Mouse (Mus musculus) MEL (cell line): ENCODE data around the gene Jdp2. TPM values are rescaled to one million over a fixed set of nuclear protein-coding genes. Genes with fewer than 3 reads are reported as not detected.

Source experiments
- DNase-seq: peaks from one replicate; pipeline ENCODE4 v3.0.0; 2011; ENCODE audit warnings: low read depth, low spot score
- H3K27ac ChIP-seq: 2 replicates; pipeline ENCODE4 v1.5.1; 2012; ENCODE audit warnings: low read depth, mild to moderate bottlenecking, control low read depth, low read length, moderate library complexity; ENCODE audit not compliant: control insufficient read depth
- H3K27me3 ChIP-seq, 2 experiments: fragments of 150-350 bp in 1 of 2; sonication (generic) in 1 of 2; 2 replicates each; pipeline ENCODE4 v1.6.1; 2012; ENCODE audit warnings: low read length in 2 of 2, mild to moderate bottlenecking in 2 of 2, improper control_type of control experiment in 1 of 2, moderate library complexity in 1 of 2; ENCODE audit not compliant: insufficient read depth in 2 of 2, control insufficient read depth in 1 of 2
- H3K36me3 ChIP-seq, 2 experiments: 2 replicates each; pipeline ENCODE4 v1.6.1; 2012 to 2014; ENCODE audit warnings: low read length in 2 of 2, improper control_type of control experiment in 1 of 2, inconsistent platforms in 1 of 2, mild to moderate bottlenecking in 1 of 2; ENCODE audit not compliant: insufficient read depth in 2 of 2, control insufficient read depth in 1 of 2
- H3K4me1 ChIP-seq, 2 experiments: fragments of 150-350 bp in 1 of 2; sonication (generic) in 1 of 2; 2 replicates each; pipeline ENCODE4 v1.6.1; 2012; ENCODE audit warnings: low read length in 2 of 2, improper control_type of control experiment in 1 of 2, mild to moderate bottlenecking in 1 of 2; ENCODE audit not compliant: insufficient read depth in 2 of 2, control insufficient read depth in 1 of 2
- H3K4me3 ChIP-seq, 2 experiments: fragments of 150-350 bp in 1 of 2; sonication (generic) in 1 of 2; 2 replicates each; pipeline ENCODE4 v1.5.1; 2012; ENCODE audit warnings: low read depth in 2 of 2, low read length in 2 of 2, mild to moderate bottlenecking in 2 of 2, moderate library complexity in 2 of 2, control low read depth in 1 of 2, improper control_type of control experiment in 1 of 2; ENCODE audit not compliant: control insufficient read depth in 1 of 2, insufficient read depth in 1 of 2
- H3K79me2 ChIP-seq: 2 replicates; pipeline ENCODE4 v1.6.1; 2012; ENCODE audit warnings: mild to moderate bottlenecking, low read length, moderate library complexity; ENCODE audit not compliant: control insufficient read depth, poor library complexity, insufficient read depth
- H3K9ac ChIP-seq: 2 replicates; pipeline ENCODE4 v1.6.1; 2012; ENCODE audit warnings: low read depth, mild to moderate bottlenecking, control low read depth, low read length, moderate library complexity; ENCODE audit not compliant: control insufficient read depth, poor library complexity, severe bottlenecking
- H3K9me3 ChIP-seq: fragments of 150-350 bp; sonication (generic); replicated peaks from 2 replicates; pipeline ENCODE4 v1.6.1; 2012; ENCODE audit warnings: mild to moderate bottlenecking, low read length, improper control_type of control experiment, moderate library complexity; ENCODE audit not compliant: insufficient read depth
- CHD2 ChIP-seq: IDR thresholded peaks from 2 replicates; pipeline ENCODE4 v1.6.1; 2011; ENCODE audit warnings: low read length, improper control_type of control experiment
- E2F4 ChIP-seq: IDR thresholded peaks from 2 replicates; pipeline ENCODE4 v1.6.1; 2011; ENCODE audit warnings: low read depth, low read length, improper control_type of control experiment, borderline replicate concordance
- ELF1 ChIP-seq: IDR thresholded peaks from 2 replicates; pipeline ENCODE4 v1.6.1; 2014; ENCODE audit warnings: low read depth, mild to moderate bottlenecking, inconsistent platforms, low read length, improper control_type of control experiment, moderate library complexity
- EP300 ChIP-seq, 2 experiments: IDR thresholded peaks; 2 replicates each; pipeline ENCODE4 v1.6.1; 2011; ENCODE audit warnings: improper control_type of control experiment in 2 of 2, low read length in 2 of 2, low read depth in 1 of 2, mild to moderate bottlenecking in 1 of 2
- ETS1 ChIP-seq: IDR thresholded peaks from 2 replicates; pipeline ENCODE4 v1.6.1; 2012; ENCODE audit warnings: low read depth, mild to moderate bottlenecking, inconsistent platforms, low read length, improper control_type of control experiment, moderate library complexity
- GABPA ChIP-seq: IDR thresholded peaks from 2 replicates; pipeline ENCODE4 v1.6.1; 2012; ENCODE audit warnings: low read depth, mild to moderate bottlenecking, inconsistent platforms, low read length, improper control_type of control experiment, moderate library complexity
- GATA1 ChIP-seq: IDR thresholded peaks from 2 replicates; pipeline ENCODE4 v1.6.1; 2011; ENCODE audit warnings: low read depth, low read length, improper control_type of control experiment
- JUND ChIP-seq: IDR thresholded peaks from 2 replicates; pipeline ENCODE4 v1.6.1; 2011; ENCODE audit warnings: low read depth, mild to moderate bottlenecking, improper control_type of control experiment, low read length
- MAX ChIP-seq: IDR thresholded peaks from 2 replicates; pipeline ENCODE4 v1.6.1; 2011; ENCODE audit warnings: low read length, improper control_type of control experiment
- MXI1 ChIP-seq: IDR thresholded peaks from 2 replicates; pipeline ENCODE4 v1.6.1; 2011; ENCODE audit warnings: mild to moderate bottlenecking, low read depth, low read length, improper control_type of control experiment
- MYB ChIP-seq: IDR thresholded peaks from 2 replicates; pipeline ENCODE4 v1.6.1; 2011; ENCODE audit warnings: mild to moderate bottlenecking, low read depth, low read length, improper control_type of control experiment
- MYC ChIP-seq: IDR thresholded peaks from 2 replicates; pipeline ENCODE4 v1.6.1; 2011; ENCODE audit warnings: low read depth, mild to moderate bottlenecking, low read length, improper control_type of control experiment, moderate library complexity
- NELFE ChIP-seq: IDR thresholded peaks from 2 replicates; pipeline ENCODE4 v1.6.1; 2011; ENCODE audit warnings: low read depth, low read length, improper control_type of control experiment
- NRF1 ChIP-seq: IDR thresholded peaks from 2 replicates; pipeline ENCODE4 v1.6.1; 2014; ENCODE audit warnings: low read depth, mild to moderate bottlenecking, inconsistent platforms, low read length, improper control_type of control experiment, moderate library complexity; ENCODE audit not compliant: poor library complexity, insufficient read depth, severe bottlenecking
- POLR2A ChIP-seq, 2 experiments: IDR thresholded peaks; 2 replicates each; pipeline ENCODE4 v1.6.1; 2011 to 2012; ENCODE audit warnings: low read length in 2 of 2, mild to moderate bottlenecking in 2 of 2, control low read depth in 1 of 2, improper control_type of control experiment in 1 of 2, low read depth in 1 of 2, moderate library complexity in 1 of 2; ENCODE audit not compliant: control insufficient read depth in 1 of 2, insufficient read depth in 1 of 2, poor library complexity in 1 of 2
- POLR2AphosphoS2 ChIP-seq: IDR thresholded peaks from 2 replicates; pipeline ENCODE4 v1.6.1; 2011; ENCODE audit warnings: low read length, improper control_type of control experiment
- POLR2AphosphoS5 ChIP-seq: IDR thresholded peaks from 2 replicates; pipeline ENCODE4 v1.6.1; 2012; ENCODE audit warnings: low read depth, borderline replicate concordance, mild to moderate bottlenecking, inconsistent platforms, low read length, moderate library complexity, mixed read lengths
- RAD21 ChIP-seq: IDR thresholded peaks from 2 replicates; pipeline ENCODE4 v1.6.1; 2011; ENCODE audit warnings: mild to moderate bottlenecking, low read depth, low read length, improper control_type of control experiment
- SMC3 ChIP-seq: IDR thresholded peaks from 2 replicates; pipeline ENCODE4 v1.6.1; 2011; ENCODE audit warnings: low read depth, low read length, improper control_type of control experiment
- TAL1 ChIP-seq: IDR thresholded peaks from 2 replicates; pipeline ENCODE4 v1.6.1; 2012; ENCODE audit warnings: mild to moderate bottlenecking, inconsistent platforms, low read length, moderate library complexity, mixed read lengths
- TBP ChIP-seq: IDR thresholded peaks from 2 replicates; pipeline ENCODE4 v1.8.0; 2011; ENCODE audit warnings: low read depth, low read length, improper control_type of control experiment
- TCF12 ChIP-seq: IDR thresholded peaks from 2 replicates; pipeline ENCODE4 v1.6.1; 2014; ENCODE audit warnings: low read depth, mild to moderate bottlenecking, inconsistent platforms, low read length, improper control_type of control experiment, moderate library complexity
- USF1 ChIP-seq: IDR thresholded peaks from 2 replicates; pipeline ENCODE4 v1.6.1; 2014; ENCODE audit warnings: low read depth, mild to moderate bottlenecking, inconsistent platforms, low read length, improper control_type of control experiment, moderate library complexity
- USF2 ChIP-seq, 2 experiments: IDR thresholded peaks; 2 replicates each; pipeline ENCODE4 v1.6.1; 2011 to 2012; ENCODE audit warnings: improper control_type of control experiment in 2 of 2, low read length in 2 of 2, borderline replicate concordance in 1 of 2, inconsistent platforms in 1 of 2, low read depth in 1 of 2, mild to moderate bottlenecking in 1 of 2; ENCODE audit not compliant: insufficient read depth in 1 of 2
- ZC3H11A ChIP-seq: IDR thresholded peaks from 2 replicates; pipeline ENCODE4 v1.6.1; 2012; ENCODE audit warnings: low read depth, mild to moderate bottlenecking, inconsistent platforms, low read length, improper control_type of control experiment
- ZKSCAN1 ChIP-seq: IDR thresholded peaks from 2 replicates; pipeline ENCODE4 v1.6.1; 2012; ENCODE audit warnings: low read depth, mild to moderate bottlenecking, inconsistent platforms, low read length, improper control_type of control experiment, moderate library complexity
- ZMIZ1 ChIP-seq: IDR thresholded peaks from 2 replicates; pipeline ENCODE4 v1.6.1; 2012; ENCODE audit warnings: low read depth, mild to moderate bottlenecking, inconsistent platforms, low read length, improper control_type of control experiment, moderate library complexity
- ZNF384 ChIP-seq: IDR thresholded peaks from 2 replicates; pipeline ENCODE4 v1.6.1; 2012; ENCODE audit warnings: low read depth, mild to moderate bottlenecking, inconsistent platforms, low read length, improper control_type of control experiment
- polyA plus RNA-seq, 2 experiments: library from polyadenylated mRNA; stranded (reverse) in 1 of 2; unstranded in 1 of 2; fragments of >175 nt in 1 of 2; fragments of >200 nt in 1 of 2; gene quantifications; 2 replicates each; pipeline versions ENCODE4 v1.2.1 to v1.2.4; 2012; ENCODE audit warnings: low replicate concordance in 2 of 2, low read depth in 1 of 2; ENCODE audit not compliant: insufficient read length in 2 of 2, insufficient read depth in 1 of 2, missing spikeins in 1 of 2
- total RNA-seq: library from RNA; depleted of rRNA; stranded (reverse); fragments of 300-350 nt; gene quantifications from 2 replicates; pipeline ENCODE4 v1.2.3, GENCODE M21; 2012

Gene Jdp2
- total and polyA plus RNA-seq, 3 experiments: 2.3 to 9.1 TPM; not detected in 1

DNA sequence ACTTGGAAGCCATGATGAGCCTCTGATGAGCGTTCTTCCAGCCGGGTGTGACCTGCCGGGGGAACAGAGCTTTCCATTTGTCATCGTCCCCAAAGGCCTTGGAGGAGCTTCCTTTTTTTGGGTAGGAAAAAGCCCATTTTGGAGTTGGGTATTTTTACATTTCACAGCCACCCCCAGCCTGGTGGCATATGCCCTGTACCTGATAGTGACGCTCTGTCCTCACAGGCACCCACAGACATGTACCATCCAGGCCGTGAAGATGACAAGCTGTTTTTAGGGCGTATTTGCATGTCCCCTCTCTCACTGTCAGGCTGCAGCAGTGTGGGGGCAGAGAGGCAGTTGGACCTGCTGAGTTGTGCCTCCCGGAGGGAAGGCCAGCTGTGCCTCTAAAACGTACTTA is 11.3 kb downstream of the Jdp2 start:
- H3K27ac ChIP-seq: no peak overlapping the region
- no peaks in the 10 kb centered on the region for H3K79me2 ChIP-seq

DNA sequence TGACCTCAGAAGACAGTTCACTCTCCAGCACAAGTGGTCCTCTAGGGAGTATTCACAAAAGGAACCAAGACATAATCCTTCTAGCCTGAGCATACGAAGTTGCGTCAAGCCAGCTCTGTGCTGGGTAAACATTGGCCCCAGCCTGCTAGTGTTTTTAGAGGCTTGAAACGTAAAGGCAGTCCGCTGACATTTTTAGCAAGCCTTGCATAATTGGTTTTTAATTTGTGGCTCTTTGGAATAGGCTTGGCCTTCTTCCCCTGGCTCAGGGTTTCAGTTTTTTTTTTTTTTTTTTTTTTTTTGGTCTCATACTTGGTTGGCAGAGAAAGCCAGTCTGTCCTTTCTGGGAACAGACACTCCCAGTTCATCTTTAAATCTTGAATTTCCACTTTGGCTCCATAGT is 15.3 kb downstream of the Jdp2 start:
- Histone ChIP-seq H3K36me3 (no peaks in the 10 kb centered on the region), H3K27ac (no peak overlapping the region), H3K9ac (no peak overlapping the region), H3K79me2 (no peaks in the 10 kb centered on the region), H3K4me3 (no peak overlapping the region), H3K27me3 (no peaks in the 10 kb centered on the region), H3K4me1 (no peaks in the 10 kb centered on the region), H3K9me3 (no peaks in the 10 kb centered on the region)
- no peak for DNase-seq
- TF ChIP-seq CHD2 (no peak), MYB (no peak), ZMIZ1 (no peak), EP300 (IDR thresholded peaks at IDR 0.05; ENCODE audit: low read depth in 1 of 2, low read length in 2 of 2) (no peak), POLR2AphosphoS5 (no peak), ETS1 (no peak), JUND (no peak), RAD21 (no peak), ELF1 (no peak), NELFE (no peak), TBP (no peak), ZNF384 (no peak), GABPA (no peak), USF1 (no peak), TCF12 (no peak)

More for the DNA sequence above, 11.3 kb downstream of the Jdp2 start:
- TF ChIP-seq TAL1: no peak
- TF ChIP-seq NELFE: no peak
- no peak for TF ChIP-seq TBP
- TF ChIP-seq MXI1: no peak
- TF ChIP-seq GATA1: no peak
- no peak for TF ChIP-seq ZMIZ1
- no peak for TF ChIP-seq E2F4
- no peak for TF ChIP-seq POLR2AphosphoS2
- TF ChIP-seq MAX: no peak
- no peak for TF ChIP-seq ETS1
- no peak for TF ChIP-seq ZKSCAN1
- no peak for TF ChIP-seq POLR2AphosphoS5
- no peak for TF ChIP-seq POLR2A (IDR thresholded peaks at IDR 0.05; ENCODE audit: control insufficient read depth in 1 of 2, insufficient read depth in 1 of 2, low read depth in 1 of 2, low read length in 2 of 2, poor library complexity in 1 of 2)
- no peak for TF ChIP-seq USF2 (IDR thresholded peaks at IDR 0.05; ENCODE audit: borderline replicate concordance in 1 of 2, insufficient read depth in 1 of 2, low read depth in 1 of 2, low read length in 2 of 2)
- TF ChIP-seq SMC3: no peak
- TF ChIP-seq JUND: no peak
- no peak for TF ChIP-seq ZC3H11A
- no peak for TF ChIP-seq NRF1
- TF ChIP-seq MYC: no peak
- H3K27me3 ChIP-seq: no peaks in the 10 kb centered on the region
- no peak overlapping the region for H3K9ac ChIP-seq
- H3K4me1 ChIP-seq: no peaks in the 10 kb centered on the region
- H3K4me3 ChIP-seq: no peak overlapping the region
- no peak for DNase-seq
- no peaks in the 10 kb centered on the region for H3K9me3 ChIP-seq
- H3K36me3 ChIP-seq: no peaks in the 10 kb centered on the region
